Mouse (Mus musculus) neural tube, embryonic 14.5 days (tissue): ENCODE measurements around the gene Mfsd2b. TPM values are rescaled to one million over a fixed set of nuclear protein-coding genes. Genes with fewer than 3 reads are reported as not detected.
"Not testable (repeated sequence)": the region's sequence is repeated elsewhere in the genome, so short reads cannot be mapped to it uniquely, and the experiment has no call there.

Source experiments
- ATAC-seq: fragments of 200-750 bp; cut with Nextera tagmentation; 2 replicates; pipeline ENCODE4 v1.8.0; 2017; ENCODE audit warnings: low read depth, mild to moderate bottlenecking, moderate TSS enrichment, moderate library complexity
- H3K27ac ChIP-seq: fragments of 300-500 bp; sonication (generic); 2 replicates; pipeline ENCODE4 v1.5.1; 2014; ENCODE audit warnings: low read depth, mild to moderate bottlenecking, control low read depth, low read length, moderate library complexity, mixed read lengths
- H3K27me3 ChIP-seq: fragments of 300-500 bp; sonication (generic); 2 replicates; pipeline ENCODE4 v1.6.1; 2014; ENCODE audit warnings: low read length; ENCODE audit not compliant: control insufficient read depth, insufficient read depth
- H3K36me3 ChIP-seq: fragments of 300-500 bp; sonication (generic); 2 replicates; pipeline ENCODE4 v1.6.1; 2014; ENCODE audit warnings: low read length, mixed read lengths; ENCODE audit not compliant: control insufficient read depth, insufficient read depth
- H3K4me1 ChIP-seq: fragments of 300-500 bp; sonication (generic); 2 replicates; pipeline ENCODE4 v1.6.1; 2014; ENCODE audit warnings: low read length; ENCODE audit not compliant: control insufficient read depth, insufficient read depth
- H3K4me2 ChIP-seq: fragments of 300-500 bp; sonication (generic); 2 replicates; pipeline ENCODE4 v1.6.1; 2014; ENCODE audit warnings: mild to moderate bottlenecking, low read depth, low read length, control low read depth
- H3K4me3 ChIP-seq: fragments of 300-500 bp; sonication (generic); 2 replicates; pipeline ENCODE4 v1.5.1; 2014; ENCODE audit warnings: low read depth, low read length, control low read depth, mixed read lengths
- H3K9ac ChIP-seq: fragments of 300-500 bp; sonication (generic); replicated peaks from 2 replicates; pipeline ENCODE4 v1.6.1; 2014; ENCODE audit warnings: low read depth, mild to moderate bottlenecking, control low read depth, low read length, mixed read lengths
- H3K9me3 ChIP-seq: fragments of 300-500 bp; sonication (generic); 2 replicates; pipeline ENCODE4 v1.6.1; 2016; ENCODE audit warnings: low read length; ENCODE audit not compliant: control insufficient read depth
- WGBS: fragments of 180-500 bp; shearing (Covaris S2); extraction: QIAGEN DNeasy Blood & Tissue Kit; methylation state at CpG from one replicate; pipeline ENCODE4 v1.1.7; 2014; 5-methylcytosine and 5-hydroxymethylcytosine counted together
- polyA plus RNA-seq: library from polyadenylated mRNA; unstranded; fragments of >200 nt; fragmentation: Nextera tagmentation; extraction: Ambion mirVana; gene quantifications from 2 replicates; pipeline ENCODE4 v1.2.1, GENCODE M21; 2014

The Mfsd2b gene
- 2.3 and 2.6 TPM in 2 replicates for polyA plus RNA-seq

- peak; percentile 91 for ATAC-seq
- whole genome bisulfite sequencing = 5% methylated on average over 24 of the region's 24 CpGs
- Histone ChIP-seq H3K36me3 (peaks cover 2% of the 10 kb centered on the region; the same call in 1 of the 2 replicates), H3K4me1 (no peaks in the 10 kb centered on the region), H3K9me3 (no peaks in the 10 kb centered on the region), H3K27ac (no peak within 1 kb of the TSS), H3K9ac (peak within 1 kb of the TSS; percentile 43), H3K27me3 (no peaks in the 10 kb centered on the region), H3K4me3 (peak within 1 kb of the TSS; percentile 35), H3K4me2 (peak within 1 kb of the TSS; percentile 90)
Measured at GRCm38 (mm10) chr12:4874161-4874927, at the start of gene Mfsd2b. Mfsd2b (minus strand) TSS chr12:4874359.

GRCm38 (mm10) chr12:4917805-4918591 lies 43.8 kb upstream of the Mfsd2b start:
- Histone ChIP-seq H3K9me3 (no peaks in the 10 kb centered on the region), H3K4me2 (peak overlapping the region; percentile 65), H3K4me1 (peaks cover 5% of the 10 kb centered on the region; the same call in 1 of the 2 replicates), H3K36me3 (no peaks in the 10 kb centered on the region), H3K9ac (peak overlapping the region; percentile 99), H3K27ac (peak overlapping the region; percentile 98), H3K27me3 (no peaks in the 10 kb centered on the region), H3K4me3 (peak overlapping the region; percentile 98)
- peak; percentile 57 for ATAC-seq
- under 1% methylated on average over 44 of the region's 48 CpGs for WGBS

- Histone ChIP-seq H3K27me3 (no peaks in the 10 kb centered on the region), H3K36me3 (no peaks in the 10 kb centered on the region), H3K9ac (peak within 1 kb of the TSS; percentile 99), H3K4me3 (peak within 1 kb of the TSS; percentile 98), H3K27ac (peak within 1 kb of the TSS; percentile 98), H3K4me1 (peaks cover 5% of the 10 kb centered on the region; the same call in 1 of the 2 replicates), H3K4me2 (peak within 1 kb of the TSS; percentile 65), H3K9me3 (no peaks in the 10 kb centered on the region)
- under 1% methylated on average over 82 of the region's 89 CpGs for WGBS
- peak; percentile 97 for ATAC-seq
Measured at GRCm38 (mm10) chr12:4916994-4917804, 43.0 kb upstream of the Mfsd2b start, which contains the start of gene Atad2b. Atad2b (plus strand) TSS chr12:4917353.

GRCm38 (mm10) chr12:4914944-4915343 lies 40.8 kb upstream of the Mfsd2b start:
- Histone ChIP-seq H3K4me2 (no peak overlapping the region), H3K27ac (no peak overlapping the region), H3K4me3 (no peak overlapping the region), H3K9ac (no peak overlapping the region), H3K4me1 (peaks cover 5% of the 10 kb centered on the region; the same call in 1 of the 2 replicates), H3K27me3 (no peaks in the 10 kb centered on the region), H3K36me3 (no peaks in the 10 kb centered on the region), H3K9me3 (no peaks in the 10 kb centered on the region)
- ATAC-seq = no peak
- WGBS = 77% methylated on average over 3 of the region's 3 CpGs

DNA sequence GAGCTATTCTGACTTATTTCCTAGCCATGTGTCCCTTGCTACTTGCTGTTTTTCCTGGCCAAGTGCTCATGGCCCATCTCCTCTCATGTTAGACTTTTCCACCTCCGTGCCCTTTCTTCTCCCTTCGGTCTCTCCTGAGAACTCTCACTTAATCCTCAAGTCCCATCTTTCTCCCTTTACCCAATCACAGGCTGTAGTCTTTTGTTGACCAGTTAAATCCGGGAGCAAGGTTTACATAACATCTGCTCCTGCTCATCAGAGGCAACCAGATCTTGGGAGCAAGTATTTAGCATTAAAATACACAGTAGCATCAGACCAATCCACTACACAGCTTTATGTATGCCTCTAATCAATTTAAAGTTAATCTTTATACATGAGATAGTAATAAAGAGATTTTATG lies 40.3 kb upstream of the Mfsd2b start:
- H3K36me3 ChIP-seq = no peaks in the 10 kb centered on the region
- no peak for ATAC-seq
- H3K4me3 ChIP-seq = no peak overlapping the region
- no peak overlapping the region for H3K9ac ChIP-seq
- H3K9me3 ChIP-seq = no peaks in the 10 kb centered on the region
- peaks cover 2% of the 10 kb centered on the region; the same call in 1 of the 2 replicates for H3K4me1 ChIP-seq
- WGBS = 56% methylated on average over 3 of the region's 3 CpGs
- no peak overlapping the region for H3K27ac ChIP-seq
- H3K27me3 ChIP-seq = no peaks in the 10 kb centered on the region
- H3K4me2 ChIP-seq = no peak overlapping the region

GRCm38 (mm10) chr12:4911716-4912115 lies 37.6 kb upstream of the Mfsd2b start:
- no peak overlapping the region for H3K27ac ChIP-seq
- no peaks in the 10 kb centered on the region for H3K4me1 ChIP-seq
- H3K9ac ChIP-seq = no peak overlapping the region
- H3K4me2 ChIP-seq = no peak overlapping the region
- no peak for ATAC-seq
- H3K4me3 ChIP-seq = no peak overlapping the region
- 85% methylated on average over 4 of the region's 4 CpGs for WGBS
- H3K9me3 ChIP-seq = no peaks in the 10 kb centered on the region
- H3K36me3 ChIP-seq = no peaks in the 10 kb centered on the region
- H3K27me3 ChIP-seq = no peaks in the 10 kb centered on the region

- WGBS = 87% methylated on average over 1 of the region's 1 CpGs
Measured at GRCm38 (mm10) chr12:4910496-4910895, 36.3 kb upstream of the Mfsd2b start.

DNA sequence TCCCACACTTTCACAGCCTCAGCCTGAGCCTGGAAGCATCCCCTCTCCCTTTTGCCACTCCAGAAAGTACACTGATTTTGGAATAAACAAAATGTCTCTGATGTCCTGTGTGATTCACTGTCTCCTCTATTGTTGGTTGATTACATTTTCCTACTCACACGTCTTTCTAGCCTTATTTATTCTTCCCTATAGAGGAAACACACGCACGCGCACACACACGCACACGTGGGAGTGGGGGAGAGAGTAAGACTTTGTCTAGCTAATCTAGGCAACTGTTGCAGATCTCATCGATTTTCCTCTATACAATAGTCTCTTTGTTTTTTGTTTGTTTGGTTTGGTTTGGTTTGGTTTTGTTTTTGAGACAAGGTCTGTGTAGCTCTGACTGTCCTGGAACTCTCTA lies 34.2 kb upstream of the Mfsd2b start:
- Histone ChIP-seq H3K27me3 (no peaks in the 10 kb centered on the region), H3K4me2 (no peak overlapping the region), H3K4me3 (no peak overlapping the region), H3K27ac (no peak overlapping the region), H3K9me3 (no peaks in the 10 kb centered on the region), H3K9ac (no peak overlapping the region), H3K4me1 (no peaks in the 10 kb centered on the region; the same call in 1 of the 2 replicates), H3K36me3 (no peaks in the 10 kb centered on the region)
- ATAC-seq = no peak
- 91% methylated on average over 7 of the region's 7 CpGs for WGBS

More at GRCm38 (mm10) chr12:4910496-4910895, 36.3 kb upstream of the Mfsd2b start:
- not testable (repeated sequence) for H3K36me3 ChIP-seq, H3K9me3 ChIP-seq, H3K4me2 ChIP-seq, H3K9ac ChIP-seq, H3K27ac ChIP-seq, H3K27me3 ChIP-seq, H3K4me1 ChIP-seq, H3K4me3 ChIP-seq, ATAC-seq
